Mouse (Mus musculus) testis, adult 2 months (tissue): ENCODE measurements around the gene Gm36210. TPM values are rescaled to one million over a fixed set of nuclear protein-coding genes. Genes with fewer than 3 reads are reported as not detected.
A peak's percentile ranks its signal among the peaks of the same experiment; 100 is the strongest.
"Not testable (repeated sequence)": the region's sequence is repeated elsewhere in the genome, so short reads cannot be mapped to it uniquely, and the experiment has no call there.

ENCODE experiments used
- H3K27ac ChIP-seq: fragments of 200-500 bp; 2 replicates; pipeline ENCODE4 v1.5.1; 2012; ENCODE audit warnings: low read depth, low read length; ENCODE audit not compliant: control insufficient read depth, insufficient read depth
- H3K27me3 ChIP-seq: fragments of 200-500 bp; 2 replicates; pipeline ENCODE4 v1.6.1; 2012; ENCODE audit warnings: mild to moderate bottlenecking, low read length, moderate library complexity; ENCODE audit not compliant: control insufficient read depth, insufficient read depth
- H3K36me3 ChIP-seq: fragments of 200-500 bp; 2 replicates; pipeline ENCODE4 v1.6.1; 2012; ENCODE audit warnings: mild to moderate bottlenecking, low read length; ENCODE audit not compliant: control insufficient read depth, insufficient read depth
- H3K4me1 ChIP-seq: fragments of 200-500 bp; 2 replicates; pipeline ENCODE4 v1.6.1; 2012; ENCODE audit warnings: low read length; ENCODE audit not compliant: control insufficient read depth, insufficient read depth
- H3K4me3 ChIP-seq: fragments of 200-500 bp; 2 replicates; pipeline ENCODE4 v1.5.1; 2012; ENCODE audit warnings: low read depth, mild to moderate bottlenecking, low read length, moderate library complexity, mixed read lengths; ENCODE audit not compliant: control insufficient read depth
- CTCF ChIP-seq: fragments of 200-500 bp; IDR thresholded peaks from 2 replicates; pipeline ENCODE4 v1.5.1; 2012; ENCODE audit warnings: low read depth, mild to moderate bottlenecking, inconsistent platforms, low read length, moderate library complexity; ENCODE audit not compliant: control insufficient read depth, insufficient read depth, insufficient replicate concordance
- POLR2A ChIP-seq: fragments of 200-500 bp; IDR thresholded peaks from 2 replicates; pipeline ENCODE4 v1.6.1; 2012; ENCODE audit warnings: low read depth, mild to moderate bottlenecking, inconsistent platforms, low read length, moderate library complexity; ENCODE audit not compliant: control insufficient read depth
- polyA plus RNA-seq: library from polyadenylated mRNA; depleted of rRNA; stranded (reverse); fragments of >200 nt; gene quantifications from 2 replicates; pipeline ENCODE4 v1.2.3, GENCODE M21; 2012

Gene Gm36210
- polyA plus RNA-seq, 1 experiment: 0.79 TPM

GRCm38 (mm10) chr7:4863541-4864080 lies 42.7 kb downstream of the Gm36210 start:
- H3K4me3 ChIP-seq: no peak overlapping the region
- no peaks in the 10 kb centered on the region for H3K27me3 ChIP-seq
- H3K36me3 ChIP-seq: no peaks in the 10 kb centered on the region
- H3K27ac ChIP-seq: peak overlapping the region; percentile 65
- TF ChIP-seq CTCF: no peak
- TF ChIP-seq POLR2A: no peak
- peaks cover 11% of the 10 kb centered on the region for H3K4me1 ChIP-seq

GRCm38 (mm10) chr7:4863041-4863440 lies 43.3 kb downstream of the Gm36210 start:
- TF ChIP-seq POLR2A: no peak
- no peak for TF ChIP-seq CTCF
- Histone ChIP-seq H3K27ac (peak overlapping the region; percentile 65), H3K4me1 (peaks cover 11% of the 10 kb centered on the region), H3K4me3 (no peak overlapping the region), H3K27me3 (no peaks in the 10 kb centered on the region), H3K36me3 (no peaks in the 10 kb centered on the region)

DNA sequence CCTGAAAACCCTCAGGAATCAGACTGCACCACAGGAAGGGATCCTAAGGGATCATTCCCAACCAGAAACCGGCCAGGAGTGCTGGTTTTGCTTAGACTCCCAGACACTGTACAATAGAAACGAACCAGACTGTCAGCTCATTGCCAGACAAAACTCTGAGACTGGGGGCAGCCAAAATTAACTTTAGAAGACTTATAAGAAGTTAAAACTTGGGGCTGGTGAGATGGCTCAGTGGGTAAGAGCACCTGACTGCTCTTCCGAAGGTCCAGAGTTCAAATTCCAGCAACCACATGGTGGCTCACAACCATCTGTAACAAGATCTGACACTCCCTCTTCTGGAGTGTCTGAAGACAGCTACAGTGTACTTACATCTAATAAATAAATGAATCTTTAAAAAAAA lies 45.4 kb downstream of the Gm36210 start:
- H3K36me3 ChIP-seq, H3K27me3 ChIP-seq, H3K27ac ChIP-seq, H3K4me3 ChIP-seq: not testable (repeated sequence)
- peaks cover 11% of the 10 kb centered on the region for H3K4me1 ChIP-seq

DNA sequence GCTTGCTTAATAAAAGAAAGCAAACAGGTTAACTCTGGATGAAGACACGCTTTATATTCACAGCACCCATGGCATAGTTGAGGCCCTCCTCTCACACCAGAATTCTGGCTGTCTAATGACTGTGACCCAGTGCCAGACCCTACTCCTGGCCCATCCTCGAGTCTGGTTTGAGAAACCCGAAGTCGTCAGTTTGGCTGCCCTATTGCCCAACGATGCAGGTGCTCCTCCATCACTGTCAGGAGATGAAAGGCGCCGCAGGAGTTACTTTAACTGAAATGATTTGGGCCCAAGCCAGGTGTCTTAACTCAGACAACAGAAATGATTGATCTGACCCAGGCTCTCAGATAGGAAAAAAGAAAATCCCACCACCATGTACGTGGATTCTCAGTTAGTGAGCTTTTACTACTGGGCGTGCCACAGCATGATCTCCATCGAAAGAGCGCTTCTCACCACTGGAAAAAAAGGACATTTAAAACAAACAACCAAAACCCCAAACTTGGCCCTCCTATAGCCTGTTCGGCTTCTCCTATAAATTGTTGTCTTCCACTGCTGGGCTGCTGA lies 46.8 kb downstream of the Gm36210 start:
- peaks cover 3% of the 10 kb centered on the region for H3K4me1 ChIP-seq
- H3K4me3 ChIP-seq: no peak overlapping the region
- TF ChIP-seq POLR2A (no peak), CTCF (no peak)

GRCm38 (mm10) chr7:4857321-4857720 lies 49.0 kb downstream of the Gm36210 start:
- peaks cover 3% of the 10 kb centered on the region for H3K4me1 ChIP-seq
- TF ChIP-seq POLR2A (no peak), CTCF (no peak)
- no peaks in the 10 kb centered on the region for H3K27me3 ChIP-seq
- no peak overlapping the region for H3K27ac ChIP-seq
- H3K4me3 ChIP-seq: no peak overlapping the region
- no peaks in the 10 kb centered on the region for H3K36me3 ChIP-seq

More for the DNA sequence above, 46.8 kb downstream of the Gm36210 start:
- no peak overlapping the region for H3K27ac ChIP-seq
- no peaks in the 10 kb centered on the region for H3K36me3 ChIP-seq
- H3K27me3 ChIP-seq: no peaks in the 10 kb centered on the region

GRCm38 (mm10) chr7:4856508-4856907 lies 49.8 kb downstream of the Gm36210 start:
- H3K27me3 ChIP-seq: no peaks in the 10 kb centered on the region
- H3K27ac ChIP-seq: no peak overlapping the region
- peaks cover 3% of the 10 kb centered on the region for H3K4me1 ChIP-seq
- H3K36me3 ChIP-seq: no peaks in the 10 kb centered on the region
- TF ChIP-seq CTCF (no peak), POLR2A (no peak)
- H3K4me3 ChIP-seq: no peak overlapping the region

- TF ChIP-seq POLR2A: no peak
- TF ChIP-seq CTCF: no peak
- H3K27me3 ChIP-seq: no peaks in the 10 kb centered on the region
- no peaks in the 10 kb centered on the region for H3K36me3 ChIP-seq
- H3K4me1 ChIP-seq: peaks cover 7% of the 10 kb centered on the region
- H3K27ac ChIP-seq: no peak overlapping the region
- no peak overlapping the region for H3K4me3 ChIP-seq
Observed at GRCm38 (mm10) chr7:4853613-4854012, 52.7 kb downstream of the Gm36210 start.

- Histone ChIP-seq H3K4me3 (no peak overlapping the region), H3K27ac (peak overlapping the region; percentile 15; the same call in 1 of the 2 replicates), H3K4me1 (peaks cover 4% of the 10 kb centered on the region), H3K27me3 (no peaks in the 10 kb centered on the region), H3K36me3 (no peaks in the 10 kb centered on the region)
- TF ChIP-seq CTCF (no peak), POLR2A (no peak)
Observed at GRCm38 (mm10) chr7:4851315-4851688, 55.0 kb downstream of the Gm36210 start.
